Mouse (Mus musculus): ENCODE data around the gene Psmb9. TPM values are rescaled to one million over a fixed set of nuclear protein-coding genes. Genes with fewer than 3 reads are reported as not detected.

Gene Psmb9
- polyA plus RNA-seq, 1 experiment from 2014 or later: 9.6 TPM

Other genes with a start within 250 kb of the Psmb9 start
- 83.8 and 96.4 TPM in 2 replicates for gene Pfdn6, start 247.4 kb downstream of the Psmb9 start, polyA plus RNA-seq (2015; fragmentation: Nextera tagmentation; extraction: Ambion mirVana)
- 12.2 and 13.4 TPM in 2 replicates for gene Wdr46, start 247.1 kb downstream of the Psmb9 start, polyA plus RNA-seq (2015; fragmentation: Nextera tagmentation; extraction: Ambion mirVana)
- 2.2 and 2.3 TPM in 2 replicates for gene B3galt4, start 236.3 kb downstream of the Psmb9 start, polyA plus RNA-seq (2015; fragmentation: Nextera tagmentation; extraction: Ambion mirVana)
- gene Vps52, start 232.0 kb downstream of the Psmb9 start, polyA plus RNA-seq (2015; fragmentation: Nextera tagmentation; extraction: Ambion mirVana): 21.3 and 21.9 TPM in 2 replicates
- gene Rps18, start 231.8 kb downstream of the Psmb9 start, polyA plus RNA-seq (2015; fragmentation: Nextera tagmentation; extraction: Ambion mirVana): 904 and 1,002 TPM in 2 replicates
- 126 and 139 TPM in 2 replicates for gene H2-K1, start 187.4 kb downstream of the Psmb9 start, polyA plus RNA-seq (2015; fragmentation: Nextera tagmentation; extraction: Ambion mirVana)
- gene Ring1, start 163.1 kb downstream of the Psmb9 start, polyA plus RNA-seq (2015; fragmentation: Nextera tagmentation; extraction: Ambion mirVana): 3.2 and 4.0 TPM in 2 replicates
- gene H2-Ke6, start 159.7 kb downstream of the Psmb9 start, polyA plus RNA-seq (2015; fragmentation: Nextera tagmentation; extraction: Ambion mirVana): 30.1 and 32.2 TPM in 2 replicates
- gene Slc39a7, start 156.1 kb downstream of the Psmb9 start, polyA plus RNA-seq (2015; fragmentation: Nextera tagmentation; extraction: Ambion mirVana): 58.8 and 59.8 TPM in 2 replicates
- 14.7 and 15.7 TPM in 2 replicates for gene Rxrb, start 156.0 kb downstream of the Psmb9 start, polyA plus RNA-seq (2015; fragmentation: Nextera tagmentation; extraction: Ambion mirVana)
- gene Col11a2, start 148.3 kb downstream of the Psmb9 start, polyA plus RNA-seq (2015; fragmentation: Nextera tagmentation; extraction: Ambion mirVana): 0.26 and 0.27 TPM in 2 replicates
- gene H2-Oa, start 95.4 kb downstream of the Psmb9 start, polyA plus RNA-seq (2015; fragmentation: Nextera tagmentation; extraction: Ambion mirVana): 0.43 and 0.57 TPM in 2 replicates
- gene H2-DMa, start 68.2 kb downstream of the Psmb9 start, polyA plus RNA-seq (2015; fragmentation: Nextera tagmentation; extraction: Ambion mirVana): 5.3 and 5.5 TPM in 2 replicates
- gene Brd2, start 65.1 kb downstream of the Psmb9 start, polyA plus RNA-seq (2015; fragmentation: Nextera tagmentation; extraction: Ambion mirVana): 32.0 and 35.8 TPM in 2 replicates
- 0.74 and 1.0 TPM in 2 replicates for gene H2-DMb2, start 44.5 kb downstream of the Psmb9 start, polyA plus RNA-seq (2015; fragmentation: Nextera tagmentation; extraction: Ambion mirVana)
- 1.3 and 1.5 TPM in 2 replicates for gene H2-DMb1, start 34.7 kb downstream of the Psmb9 start, polyA plus RNA-seq (2015; fragmentation: Nextera tagmentation; extraction: Ambion mirVana)
- gene Tap1, start 211 bp downstream of the Psmb9 start, polyA plus RNA-seq (2015; fragmentation: Nextera tagmentation; extraction: Ambion mirVana): 3.8 and 4.2 TPM in 2 replicates
- 17.7 and 18.5 TPM in 2 replicates for gene Psmb8, start 10.0 kb upstream of the Psmb9 start, polyA plus RNA-seq (2015; fragmentation: Nextera tagmentation; extraction: Ambion mirVana)
- gene Tap2, start 15.8 kb upstream of the Psmb9 start, polyA plus RNA-seq (2015; fragmentation: Nextera tagmentation; extraction: Ambion mirVana): 6.7 TPM in 2 replicates
- gene H2-Ob, start 51.1 kb upstream of the Psmb9 start, polyA plus RNA-seq (2015; fragmentation: Nextera tagmentation; extraction: Ambion mirVana): 0.44 and 0.54 TPM in 2 replicates
- 8.9 and 12.0 TPM in 2 replicates for gene H2-Ab1, start 69.9 kb upstream of the Psmb9 start, polyA plus RNA-seq (2015; fragmentation: Nextera tagmentation; extraction: Ambion mirVana)
- 4.3 and 4.7 TPM in 2 replicates for gene H2-Aa, start 100.1 kb upstream of the Psmb9 start, polyA plus RNA-seq (2015; fragmentation: Nextera tagmentation; extraction: Ambion mirVana)
- gene H2-Eb1, start 118.1 kb upstream of the Psmb9 start, polyA plus RNA-seq (2015; fragmentation: Nextera tagmentation; extraction: Ambion mirVana): 3.1 and 3.2 TPM in 2 replicates
- not detected in 2 replicates for gene H2-Eb2, start 137.9 kb upstream of the Psmb9 start, polyA plus RNA-seq (2015; fragmentation: Nextera tagmentation; extraction: Ambion mirVana)
- 0.04 and 0.13 TPM in 2 replicates for gene Btnl2, start 167.1 kb upstream of the Psmb9 start, polyA plus RNA-seq (2015; fragmentation: Nextera tagmentation; extraction: Ambion mirVana)
- 0.06 and 0.31 TPM in 2 replicates for gene Btnl1, start 189.4 kb upstream of the Psmb9 start, polyA plus RNA-seq (2015; fragmentation: Nextera tagmentation; extraction: Ambion mirVana)
- 0.12 and 0.16 TPM in 2 replicates for gene BC051142, start 211.1 kb upstream of the Psmb9 start, polyA plus RNA-seq (2015; fragmentation: Nextera tagmentation; extraction: Ambion mirVana)

Data from liver, embryonic 16.5 days (tissue).